Mouse (Mus musculus): ENCODE results near the gene Hnrnph3. TPM values are rescaled to one million over a fixed set of nuclear protein-coding genes. Genes with fewer than 3 reads are reported as not detected.

Gene Hnrnph3
- polyA plus RNA-seq (2015; fragmentation: Nextera tagmentation; extraction: Ambion mirVana) = 21.0 and 21.7 TPM in 2 replicates

DNA sequence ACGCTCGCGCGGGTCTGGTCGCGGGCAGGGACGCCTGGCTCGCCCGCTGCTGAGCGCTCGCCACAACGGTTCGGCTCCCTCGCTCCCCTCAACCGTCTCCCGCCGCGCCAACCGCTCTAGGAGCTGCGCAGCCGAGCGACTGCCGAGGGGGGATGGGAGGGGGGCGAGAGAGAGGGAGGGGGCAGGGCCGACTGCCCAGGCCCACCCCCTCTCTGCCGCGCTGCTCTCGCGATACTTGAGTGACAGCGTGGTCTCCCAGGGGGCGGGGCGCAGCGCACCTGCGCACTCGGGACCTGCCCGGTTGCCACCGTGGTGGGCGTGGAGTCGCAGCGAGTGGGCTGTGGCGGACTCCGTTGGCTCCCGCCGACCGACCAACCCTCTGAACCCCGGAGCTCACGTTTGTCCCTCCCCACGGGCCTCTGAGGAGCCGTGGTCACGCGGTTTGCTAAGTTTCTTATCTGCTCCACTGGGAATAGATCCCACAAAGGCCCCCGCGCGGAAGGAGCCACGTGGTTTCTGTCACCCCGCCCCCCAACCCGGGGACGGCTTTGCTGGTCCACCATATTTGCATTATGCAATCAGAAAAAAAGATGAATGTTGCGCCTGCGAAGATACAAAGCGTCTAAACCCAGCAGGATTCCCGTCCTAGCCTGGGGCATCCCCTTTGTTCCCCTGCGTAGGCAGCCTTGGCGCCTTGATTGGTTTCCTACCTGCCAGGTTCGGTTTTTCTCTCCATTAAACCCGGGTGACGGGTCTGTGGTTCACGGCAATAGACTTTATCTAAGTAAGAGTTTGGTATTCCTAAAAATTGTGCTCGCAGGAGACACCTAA lies at the start of gene Hnrnph3, which contains the start of gene Pbld2:
Gene Hnrnph3, minus strand, starts transcription at position 469 of the 831 bp plus-strand sequence.
Gene Pbld2, plus strand, starts transcription at position 567 of the 831 bp plus-strand sequence.
- H3K4me1 ChIP-seq (replicated peaks) = peaks cover 40% of the 10 kb centered on the region
- H3K9ac ChIP-seq = peak within 1 kb of the TSS; percentile 97
- peak within 1 kb of the TSS; percentile 97 for H3K4me3 ChIP-seq (replicated peaks)
- H3K36me3 ChIP-seq (replicated peaks) = no peaks in the 10 kb centered on the region
- peak within 1 kb of the TSS; percentile 97 for H3K27ac ChIP-seq (replicated peaks)
- under 1% methylated on average over 69 of the region's 69 CpGs for WGBS (ENCODE audit: insufficient replicate concordance)
- ATAC-seq (ENCODE audit: insufficient read depth) = peak; percentile 92
- peak within 1 kb of the TSS; percentile 93 for H3K4me2 ChIP-seq
- no peaks in the 10 kb centered on the region for H3K27me3 ChIP-seq
- no peaks in the 10 kb centered on the region for H3K9me3 ChIP-seq (replicated peaks)

DNA sequence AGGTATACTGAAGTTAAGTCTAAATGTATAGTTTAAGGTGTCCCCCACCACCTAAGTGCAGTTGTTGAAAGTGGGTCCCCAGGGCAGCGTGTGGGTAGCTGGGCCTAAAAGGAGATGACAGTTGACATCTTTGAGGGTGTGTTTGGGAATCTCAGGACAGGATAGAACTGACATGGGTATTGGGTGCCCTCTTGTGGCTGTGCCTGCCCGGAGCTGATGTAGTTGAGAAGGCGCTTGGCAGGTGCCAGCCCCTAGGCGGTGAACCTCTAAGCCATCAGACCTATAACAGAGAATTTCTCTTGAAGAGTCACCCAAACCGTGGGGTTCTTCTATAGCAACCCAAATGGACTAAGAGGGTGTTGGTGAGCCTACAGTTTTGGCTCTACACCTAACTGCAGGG lies 42.0 kb upstream of the Hnrnph3 start:
- H3K27ac ChIP-seq (replicated peaks) = no peak overlapping the region
- no peaks in the 10 kb centered on the region for H3K9me3 ChIP-seq (replicated peaks)
- H3K4me2 ChIP-seq = no peak overlapping the region
- no peak overlapping the region for H3K4me3 ChIP-seq (replicated peaks)
- ATAC-seq (ENCODE audit: insufficient read depth) = no peak
- no peaks in the 10 kb centered on the region for H3K27me3 ChIP-seq
- no peak overlapping the region for H3K9ac ChIP-seq
- peaks cover 8% of the 10 kb centered on the region; the same call in 1 of the 2 replicates for H3K4me1 ChIP-seq (replicated peaks)
- H3K36me3 ChIP-seq (replicated peaks) = no peaks in the 10 kb centered on the region; the same call in 1 of the 2 replicates
- WGBS (ENCODE audit: insufficient replicate concordance) = 20% methylated on average over 5 of the region's 5 CpGs

DNA sequence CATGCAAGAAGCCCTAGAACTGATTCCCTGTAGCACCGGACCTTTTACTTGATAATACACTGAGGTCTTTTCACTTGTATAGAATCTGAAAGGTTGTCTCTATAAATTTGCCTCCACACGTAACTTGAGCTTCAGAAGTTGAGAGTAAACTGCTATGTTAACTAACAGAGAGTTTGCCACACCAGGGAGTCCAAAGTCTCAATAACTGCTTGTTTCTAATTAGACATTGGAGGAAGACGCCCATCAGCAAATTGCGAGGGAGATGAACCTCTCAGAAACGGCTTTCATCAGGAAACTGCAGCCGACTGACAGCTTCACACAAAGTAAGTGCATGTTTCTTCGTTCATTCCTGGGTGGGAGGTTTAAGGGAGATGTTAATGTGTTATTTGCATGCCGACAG lies 41.5 kb upstream of the Hnrnph3 start:
- ATAC-seq (ENCODE audit: insufficient read depth) = no peak
- Histone ChIP-seq H3K4me3 (replicated peaks) (no peak overlapping the region), H3K4me1 (replicated peaks) (peaks cover 8% of the 10 kb centered on the region; the same call in 1 of the 2 replicates), H3K9me3 (replicated peaks) (no peaks in the 10 kb centered on the region), H3K9ac (no peak overlapping the region), H3K27ac (replicated peaks) (no peak overlapping the region), H3K27me3 (no peaks in the 10 kb centered on the region), H3K36me3 (replicated peaks) (no peaks in the 10 kb centered on the region; the same call in 1 of the 2 replicates), H3K4me2 (no peak overlapping the region)
- 46% methylated on average over 8 of the region's 8 CpGs for WGBS (ENCODE audit: insufficient replicate concordance)

DNA sequence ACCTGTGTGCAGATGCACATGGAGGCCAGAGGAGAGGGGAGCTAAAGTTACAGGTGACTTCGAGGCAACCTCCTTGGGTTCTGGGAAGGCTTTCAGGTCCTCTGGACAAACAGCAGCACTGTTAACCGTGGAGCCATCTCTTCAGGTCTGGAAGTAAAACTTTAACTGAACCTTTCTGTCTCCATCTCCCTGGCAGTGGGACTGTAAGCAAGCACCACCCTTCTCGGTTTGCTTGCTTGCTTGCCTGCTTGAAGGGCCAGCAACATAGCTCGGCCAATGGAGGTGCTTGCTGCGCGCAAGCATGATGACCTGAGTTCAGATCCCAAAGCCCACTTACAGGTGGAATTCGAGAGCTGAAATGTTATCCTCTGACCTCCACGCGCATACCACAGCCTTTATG lies 40.5 kb upstream of the Hnrnph3 start:
- 57% methylated on average over 9 of the region's 9 CpGs for whole genome bisulfite sequencing (ENCODE audit: insufficient replicate concordance)
- Histone ChIP-seq H3K4me3 (replicated peaks) (no peak overlapping the region), H3K9me3 (replicated peaks) (no peaks in the 10 kb centered on the region), H3K4me1 (replicated peaks) (peaks cover 8% of the 10 kb centered on the region; the same call in 1 of the 2 replicates), H3K27ac (replicated peaks) (no peak overlapping the region), H3K27me3 (no peaks in the 10 kb centered on the region), H3K36me3 (replicated peaks) (no peaks in the 10 kb centered on the region; the same call in 1 of the 2 replicates), H3K4me2 (no peak overlapping the region), H3K9ac (no peak overlapping the region)
- no peak for ATAC-seq (ENCODE audit: insufficient read depth)

DNA sequence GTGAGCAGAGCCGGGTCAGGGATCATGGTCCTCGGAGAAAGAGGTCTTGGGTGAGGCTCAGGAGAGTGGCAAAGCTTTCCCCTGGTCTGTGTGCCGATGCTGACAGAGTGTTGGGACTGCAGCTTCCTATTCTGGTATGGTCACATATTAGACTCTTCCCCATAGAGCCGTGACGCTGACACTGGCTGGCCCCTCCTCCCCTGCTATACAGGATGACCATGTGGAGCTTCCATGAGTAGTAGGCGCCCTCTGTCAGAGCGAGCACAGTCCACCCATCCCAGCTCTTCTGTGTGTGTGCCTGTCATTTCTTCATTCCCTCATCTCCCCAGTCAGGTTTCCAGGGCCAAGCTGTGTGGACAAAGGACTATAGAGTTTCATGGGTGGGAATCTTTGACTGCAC lies 39.3 kb upstream of the Hnrnph3 start:
- H3K9me3 ChIP-seq (replicated peaks) = no peaks in the 10 kb centered on the region
- H3K9ac ChIP-seq = no peak overlapping the region
- peak overlapping the region; percentile 28 for H3K4me2 ChIP-seq
- no peak for ATAC-seq (ENCODE audit: insufficient read depth)
- H3K27ac ChIP-seq (replicated peaks) = no peak overlapping the region
- no peaks in the 10 kb centered on the region for H3K36me3 ChIP-seq (replicated peaks)
- H3K27me3 ChIP-seq = no peaks in the 10 kb centered on the region
- H3K4me1 ChIP-seq (replicated peaks) = peaks cover 8% of the 10 kb centered on the region; the same call in 1 of the 2 replicates
- whole genome bisulfite sequencing (ENCODE audit: insufficient replicate concordance) = 64% methylated on average over 7 of the region's 7 CpGs
- H3K4me3 ChIP-seq (replicated peaks) = no peak overlapping the region

DNA sequence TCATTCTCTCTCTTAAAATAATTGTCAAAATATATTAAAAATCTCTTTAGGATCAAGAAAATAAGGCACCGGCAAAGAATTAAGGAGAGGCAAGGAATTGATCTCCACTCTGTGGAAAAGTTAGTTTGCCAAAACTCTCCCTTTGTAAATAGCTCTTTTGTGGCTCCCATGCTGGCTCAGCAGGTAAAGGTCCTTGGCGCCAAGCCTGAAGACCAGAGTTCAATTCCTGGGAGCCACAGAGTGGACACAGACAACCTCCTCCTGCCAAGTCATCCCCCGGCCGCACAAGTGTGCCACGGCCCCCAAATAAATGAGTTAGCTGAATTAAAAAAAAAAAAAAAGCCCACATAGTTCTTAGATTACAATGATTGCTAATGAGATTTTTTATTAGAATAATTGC lies 38.7 kb upstream of the Hnrnph3 start:
- no peaks in the 10 kb centered on the region for H3K27me3 ChIP-seq
- H3K4me2 ChIP-seq = no peak overlapping the region
- H3K9ac ChIP-seq = no peak overlapping the region
- no peak for ATAC-seq (ENCODE audit: insufficient read depth)
- H3K4me3 ChIP-seq (replicated peaks) = peak overlapping the region; percentile 32; the same call in 1 of the 2 replicates
- no peaks in the 10 kb centered on the region for H3K36me3 ChIP-seq (replicated peaks)
- no peaks in the 10 kb centered on the region for H3K9me3 ChIP-seq (replicated peaks)
- peaks cover 8% of the 10 kb centered on the region; the same call in 1 of the 2 replicates for H3K4me1 ChIP-seq (replicated peaks)
- 75% methylated on average over 5 of the region's 5 CpGs for WGBS (ENCODE audit: insufficient replicate concordance)
- H3K27ac ChIP-seq (replicated peaks) = no peak overlapping the region

DNA sequence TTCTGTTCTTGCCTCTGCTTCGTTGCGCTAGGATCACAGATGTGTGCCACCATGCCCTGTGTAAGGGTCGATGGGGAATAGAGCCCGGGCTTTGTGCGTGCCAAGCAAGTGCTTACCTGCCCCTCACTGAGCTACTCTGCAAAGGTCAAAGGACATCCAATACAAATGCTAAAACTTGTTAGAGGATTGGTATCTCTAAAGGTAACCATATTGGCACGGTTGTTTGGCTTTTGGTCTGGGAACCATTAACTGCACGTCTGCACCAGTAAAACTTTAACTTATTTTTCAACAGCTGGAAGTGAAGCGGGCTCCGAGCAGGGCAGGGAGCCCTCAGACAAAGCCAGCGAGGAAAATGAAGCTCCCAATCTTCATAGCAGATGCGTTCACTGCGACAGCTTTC lies 37.2 kb upstream of the Hnrnph3 start:
- Histone ChIP-seq H3K9ac (no peak overlapping the region), H3K4me2 (0 out of 2 replicates have a peak overlapping the region, but pooled peaks have one; percentile 35), H3K9me3 (replicated peaks) (no peaks in the 10 kb centered on the region), H3K27me3 (no peaks in the 10 kb centered on the region), H3K36me3 (replicated peaks) (no peaks in the 10 kb centered on the region), H3K4me3 (replicated peaks) (peak overlapping the region; percentile 32), H3K27ac (replicated peaks) (peak overlapping the region; percentile 77), H3K4me1 (replicated peaks) (peaks cover 8% of the 10 kb centered on the region; the same call in 1 of the 2 replicates)
- WGBS (ENCODE audit: insufficient replicate concordance) = 60% methylated on average over 12 of the region's 12 CpGs
- ATAC-seq (ENCODE audit: insufficient read depth) = peak; percentile 51; the same call in 1 of the 2 replicates

DNA sequence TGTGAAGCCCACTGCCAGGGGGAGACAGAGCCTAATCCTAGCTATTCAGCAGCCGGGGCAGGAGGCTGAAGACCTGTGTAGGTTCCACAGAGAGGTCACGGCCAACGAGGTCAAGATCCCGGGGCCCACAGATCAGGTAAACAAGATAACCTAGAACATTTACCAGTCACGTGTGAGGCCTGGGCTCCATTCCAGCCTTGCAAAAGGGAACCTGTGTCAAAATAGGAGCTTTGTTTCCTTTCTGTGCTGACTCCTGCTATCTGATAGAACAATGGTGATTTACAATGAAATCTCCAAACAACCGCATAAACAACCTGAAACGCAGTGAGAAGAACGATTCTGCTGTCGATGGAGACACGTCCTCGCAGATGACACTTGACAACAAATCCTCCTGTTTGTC lies 36.4 kb upstream of the Hnrnph3 start:
- Histone ChIP-seq H3K4me3 (replicated peaks) (no peak overlapping the region), H3K9ac (no peak overlapping the region), H3K4me1 (replicated peaks) (peaks cover 8% of the 10 kb centered on the region; the same call in 1 of the 2 replicates), H3K27me3 (no peaks in the 10 kb centered on the region), H3K9me3 (replicated peaks) (no peaks in the 10 kb centered on the region), H3K36me3 (replicated peaks) (no peaks in the 10 kb centered on the region), H3K4me2 (no peak overlapping the region), H3K27ac (replicated peaks) (peak overlapping the region; percentile 77)
- 58% methylated on average over 11 of the region's 11 CpGs for WGBS (ENCODE audit: insufficient replicate concordance)
- peak; percentile 28 for ATAC-seq (ENCODE audit: insufficient read depth)

DNA sequence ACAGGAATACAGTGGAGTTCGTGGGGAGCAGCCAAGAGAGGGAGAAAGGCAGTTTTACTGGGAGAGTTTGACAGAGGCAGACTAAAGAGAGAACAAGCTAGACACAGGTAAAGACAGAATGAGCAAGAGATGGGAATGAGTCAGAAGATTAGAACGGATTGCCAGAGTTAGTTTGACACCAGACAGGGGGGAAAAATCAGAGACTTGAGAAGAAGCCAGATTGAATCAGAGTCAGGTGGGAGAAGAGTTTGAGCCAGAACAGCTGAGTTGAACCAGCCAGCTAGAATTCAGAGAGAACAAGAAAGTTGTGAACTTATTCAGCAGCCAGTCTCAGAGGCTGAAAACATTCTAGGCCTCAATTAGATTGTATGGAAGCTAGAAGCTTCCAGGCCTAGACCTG lies 35.8 kb upstream of the Hnrnph3 start, which contains the start of gene Pbld1:
Gene Pbld1, plus strand, starts transcription at position 301 of the 400 bp plus-strand sequence.
- 51% methylated on average over 2 of the region's 2 CpGs for WGBS (ENCODE audit: insufficient replicate concordance)
- H3K27me3 ChIP-seq = no peaks in the 10 kb centered on the region
- H3K27ac ChIP-seq (replicated peaks) = peak within 1 kb of the TSS; percentile 77
- H3K4me1 ChIP-seq (replicated peaks) = peaks cover 6% of the 10 kb centered on the region; the same call in 1 of the 2 replicates
- H3K36me3 ChIP-seq (replicated peaks) = no peaks in the 10 kb centered on the region
- H3K9me3 ChIP-seq (replicated peaks) = no peaks in the 10 kb centered on the region
- H3K4me2 ChIP-seq = no peak within 1 kb of the TSS
- no peak for ATAC-seq (ENCODE audit: insufficient read depth)
- no peak within 1 kb of the TSS for H3K4me3 ChIP-seq (replicated peaks)
- no peak within 1 kb of the TSS for H3K9ac ChIP-seq

DNA sequence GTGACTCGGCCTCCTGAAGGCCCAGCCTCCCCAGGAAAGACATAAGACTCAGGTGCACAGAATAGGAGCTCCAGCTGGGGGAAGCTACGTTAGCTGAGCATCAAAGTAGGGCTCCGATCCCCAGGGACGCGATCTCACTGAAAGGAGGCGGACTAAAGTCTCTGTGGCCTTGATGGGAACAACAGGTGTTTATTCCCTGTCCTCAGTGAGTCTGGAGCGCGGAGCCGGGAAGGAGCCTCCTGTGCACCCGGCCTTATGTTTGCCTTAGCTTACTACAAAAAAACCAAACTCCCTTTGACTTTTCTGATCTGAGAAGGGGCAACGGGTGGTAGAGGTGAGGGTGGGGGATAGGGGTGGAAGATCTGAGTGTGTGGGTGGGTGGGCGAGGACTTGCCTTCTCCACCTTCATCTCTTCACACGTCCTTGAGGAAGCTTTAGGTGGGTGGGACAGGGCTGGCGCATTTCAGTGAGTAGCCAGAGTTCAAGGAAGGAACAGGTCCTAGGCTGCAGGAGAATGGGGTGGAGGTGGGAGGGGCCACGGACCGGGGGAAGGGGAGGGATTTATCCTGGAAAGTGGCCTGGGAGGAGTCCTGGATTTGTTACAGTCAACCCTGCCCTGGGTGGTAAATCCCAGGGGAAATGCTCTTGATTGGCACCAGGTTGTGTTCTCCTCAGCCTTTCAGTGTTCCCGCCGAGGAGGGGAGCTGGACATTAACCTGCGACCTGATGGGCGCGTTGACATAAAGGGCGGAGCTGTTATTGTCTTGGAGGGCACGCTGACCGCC lies 33.1 kb upstream of the Hnrnph3 start:
- H3K4me3 ChIP-seq (replicated peaks) = no peak overlapping the region
- H3K36me3 ChIP-seq (replicated peaks) = 0 out of 2 replicates have a peak, but pooled peaks cover 3% of the 10 kb centered on the region
- H3K9me3 ChIP-seq (replicated peaks) = no peaks in the 10 kb centered on the region
- no peak overlapping the region for H3K27ac ChIP-seq (replicated peaks)
- no peaks in the 10 kb centered on the region for H3K27me3 ChIP-seq
- no peaks in the 10 kb centered on the region for H3K4me1 ChIP-seq (replicated peaks)
- H3K4me2 ChIP-seq = no peak overlapping the region
- H3K9ac ChIP-seq = no peak overlapping the region
- no peak for ATAC-seq (ENCODE audit: insufficient read depth)
- WGBS (ENCODE audit: insufficient replicate concordance) = 38% methylated on average over 24 of the region's 24 CpGs

DNA sequence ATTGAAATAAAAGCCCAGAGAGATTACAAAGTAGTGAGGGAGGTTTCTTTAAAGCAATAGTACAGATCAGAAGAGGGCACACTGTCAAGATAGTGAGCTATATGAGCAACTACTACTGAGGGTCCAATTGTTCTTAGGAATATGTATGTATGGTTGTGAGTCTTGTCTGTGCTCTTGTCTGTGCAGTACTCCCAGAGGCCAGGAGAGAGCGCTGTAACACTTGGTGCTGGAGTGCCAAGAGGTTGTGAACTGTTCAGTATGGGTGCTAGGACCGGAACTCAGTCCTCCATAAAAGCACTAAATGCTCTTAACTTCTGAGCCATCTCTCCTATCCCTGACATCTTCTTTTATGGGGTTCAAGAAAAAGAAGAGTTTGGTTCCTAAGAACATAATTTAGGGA lies 30.6 kb upstream of the Hnrnph3 start:
- Histone ChIP-seq H3K4me1 (replicated peaks) (no peaks in the 10 kb centered on the region), H3K27me3 (no peaks in the 10 kb centered on the region), H3K4me3 (replicated peaks) (no peak overlapping the region), H3K4me2 (no peak overlapping the region), H3K9ac (no peak overlapping the region), H3K27ac (replicated peaks) (no peak overlapping the region), H3K9me3 (replicated peaks) (no peaks in the 10 kb centered on the region), H3K36me3 (replicated peaks) (0 out of 2 replicates have a peak, but pooled peaks cover 3% of the 10 kb centered on the region)
- 70% methylated on average over 2 of the region's 2 CpGs for WGBS (ENCODE audit: insufficient replicate concordance)
- no peak for ATAC-seq (ENCODE audit: insufficient read depth)
